Mouse (Mus musculus): Measurements from ENCODE around the gene Cdc34. TPM values are rescaled to one million over a fixed set of nuclear protein-coding genes. Genes with fewer than 3 reads are reported as not detected.
A peak's percentile ranks its signal among the peaks of the same experiment; 100 is the strongest.

Cdc34 gene
- polyA plus RNA-seq, 1 experiment from 2014 or later, result 175 TPM

- no peak overlapping the region for H3K4me2 ChIP-seq (ENCODE audit: low read depth, severe bottlenecking)
- no peak for ATAC-seq (ENCODE audit: insufficient number of reproducible peaks, low FRiP score, low TSS enrichment, low read depth)
- no peak for DNase-seq (ENCODE audit: low spot score)
- H3K27ac ChIP-seq (replicated peaks; ENCODE audit: low read depth, low read length), result no peak overlapping the region
- 97% methylated on average over 6 of the region's 6 CpGs for WGBS
- no peak overlapping the region for H3K4me3 ChIP-seq (ENCODE audit: low read depth, low read length)
- H3K4me1 ChIP-seq (ENCODE audit: control insufficient read depth, insufficient read depth, low read length), result peaks cover 7% of the 10 kb centered on the region
- H3K27me3 ChIP-seq (ENCODE audit: control insufficient read depth, insufficient read depth, low read length), result no peaks in the 10 kb centered on the region
- H3K36me3 ChIP-seq (ENCODE audit: control insufficient read depth, insufficient read depth, low read length), result peaks cover 28% of the 10 kb centered on the region
- no peak overlapping the region for H3K9ac ChIP-seq (ENCODE audit: low read length)
- H3K9me3 ChIP-seq (ENCODE audit: control insufficient read depth, low read length), result no peaks in the 10 kb centered on the region
Observed at GRCm38 (mm10) chr10:79687513-79687912, 5.5 kb downstream of the Cdc34 start.

- ATAC-seq (ENCODE audit: insufficient number of reproducible peaks, low FRiP score, low TSS enrichment, low read depth) (no peak), DNase-seq (ENCODE audit: low spot score) (no peak)
- Histone ChIP-seq H3K9ac (ENCODE audit: low read length) (no peak within 1 kb of the TSS), H3K4me3 (ENCODE audit: low read depth, low read length) (no peak within 1 kb of the TSS), H3K36me3 (ENCODE audit: control insufficient read depth, insufficient read depth, low read length) (peaks cover 28% of the 10 kb centered on the region), H3K27me3 (ENCODE audit: control insufficient read depth, insufficient read depth, low read length) (no peaks in the 10 kb centered on the region), H3K27ac (replicated peaks; ENCODE audit: low read depth, low read length) (no peak within 1 kb of the TSS), H3K4me1 (ENCODE audit: control insufficient read depth, insufficient read depth, low read length) (no peaks in the 10 kb centered on the region), H3K9me3 (ENCODE audit: control insufficient read depth, low read length) (no peaks in the 10 kb centered on the region), H3K4me2 (ENCODE audit: low read depth, severe bottlenecking) (no peak within 1 kb of the TSS)
- WGBS, result 84% methylated on average over 4 of the region's 4 CpGs
Observed at GRCm38 (mm10) chr10:79688720-79689119, 6.7 kb downstream of the Cdc34 start, which contains the start of gene Gzmm. Gzmm (plus strand) TSS chr10:79689020.

GRCm38 (mm10) chr10:79689178-79689577, 7.2 kb downstream of the Cdc34 start:
- peaks cover 26% of the 10 kb centered on the region for H3K36me3 ChIP-seq (ENCODE audit: control insufficient read depth, insufficient read depth, low read length)
- no peaks in the 10 kb centered on the region for H3K27me3 ChIP-seq (ENCODE audit: control insufficient read depth, insufficient read depth, low read length)
- H3K9me3 ChIP-seq (ENCODE audit: control insufficient read depth, low read length), result no peaks in the 10 kb centered on the region
- WGBS, result 91% methylated on average over 3 of the region's 3 CpGs
- H3K4me2 ChIP-seq (ENCODE audit: low read depth, severe bottlenecking), result no peak overlapping the region
- ATAC-seq (ENCODE audit: insufficient number of reproducible peaks, low FRiP score, low TSS enrichment, low read depth) (no peak), DNase-seq (ENCODE audit: low spot score) (no peak)
- no peak overlapping the region for H3K4me3 ChIP-seq (ENCODE audit: low read depth, low read length)
- no peak overlapping the region for H3K9ac ChIP-seq (ENCODE audit: low read length)
- H3K4me1 ChIP-seq (ENCODE audit: control insufficient read depth, insufficient read depth, low read length), result no peaks in the 10 kb centered on the region
- no peak overlapping the region for H3K27ac ChIP-seq (replicated peaks; ENCODE audit: low read depth, low read length)

- Histone ChIP-seq H3K27me3 (ENCODE audit: control insufficient read depth, insufficient read depth, low read length) (no peaks in the 10 kb centered on the region), H3K9ac (ENCODE audit: low read length) (no peak overlapping the region), H3K36me3 (ENCODE audit: control insufficient read depth, insufficient read depth, low read length) (peaks cover 9% of the 10 kb centered on the region), H3K27ac (replicated peaks; ENCODE audit: low read depth, low read length) (no peak overlapping the region), H3K4me1 (ENCODE audit: control insufficient read depth, insufficient read depth, low read length) (peaks cover 8% of the 10 kb centered on the region; the same call in 1 of the 2 replicates), H3K9me3 (ENCODE audit: control insufficient read depth, low read length) (no peaks in the 10 kb centered on the region), H3K4me3 (ENCODE audit: low read depth, low read length) (no peak overlapping the region), H3K4me2 (ENCODE audit: low read depth, severe bottlenecking) (no peak overlapping the region)
- WGBS, result 95% methylated on average over 2 of the region's 2 CpGs
- ATAC-seq (ENCODE audit: insufficient number of reproducible peaks, low FRiP score, low TSS enrichment, low read depth), result no peak
- no peak for DNase-seq (ENCODE audit: low spot score)
Observed at GRCm38 (mm10) chr10:79691986-79692548, 10.1 kb downstream of the Cdc34 start.

GRCm38 (mm10) chr10:79693580-79694378, 11.8 kb downstream of the Cdc34 start:
- no peak for ATAC-seq (ENCODE audit: insufficient number of reproducible peaks, low FRiP score, low TSS enrichment, low read depth)
- no peak overlapping the region for H3K4me2 ChIP-seq (ENCODE audit: low read depth, severe bottlenecking)
- peaks cover 2% of the 10 kb centered on the region; the same call in 1 of the 2 replicates for H3K36me3 ChIP-seq (ENCODE audit: control insufficient read depth, insufficient read depth, low read length)
- H3K9ac ChIP-seq (ENCODE audit: low read length), result no peak overlapping the region
- 74% methylated on average over 12 of the region's 12 CpGs for WGBS
- H3K9me3 ChIP-seq (ENCODE audit: control insufficient read depth, low read length), result no peaks in the 10 kb centered on the region
- no peak overlapping the region for H3K4me3 ChIP-seq (ENCODE audit: low read depth, low read length)
- DNase-seq (ENCODE audit: low spot score), result no peak
- H3K27me3 ChIP-seq (ENCODE audit: control insufficient read depth, insufficient read depth, low read length), result no peaks in the 10 kb centered on the region
- no peak overlapping the region for H3K27ac ChIP-seq (replicated peaks; ENCODE audit: low read depth, low read length)
- H3K4me1 ChIP-seq (ENCODE audit: control insufficient read depth, insufficient read depth, low read length), result peaks cover 8% of the 10 kb centered on the region; the same call in 1 of the 2 replicates

GRCm38 (mm10) chr10:79694379-79694655, 12.3 kb downstream of the Cdc34 start:
- Histone ChIP-seq H3K4me2 (ENCODE audit: low read depth, severe bottlenecking) (no peak overlapping the region), H3K9me3 (ENCODE audit: control insufficient read depth, low read length) (no peaks in the 10 kb centered on the region), H3K9ac (ENCODE audit: low read length) (no peak overlapping the region), H3K4me3 (ENCODE audit: low read depth, low read length) (no peak overlapping the region), H3K4me1 (ENCODE audit: control insufficient read depth, insufficient read depth, low read length) (peaks cover 8% of the 10 kb centered on the region; the same call in 1 of the 2 replicates), H3K36me3 (ENCODE audit: control insufficient read depth, insufficient read depth, low read length) (no peaks in the 10 kb centered on the region), H3K27ac (replicated peaks; ENCODE audit: low read depth, low read length) (no peak overlapping the region), H3K27me3 (ENCODE audit: control insufficient read depth, insufficient read depth, low read length) (no peaks in the 10 kb centered on the region)
- DNase-seq (ENCODE audit: low spot score) (no peak), ATAC-seq (ENCODE audit: insufficient number of reproducible peaks, low FRiP score, low TSS enrichment, low read depth) (no peak)
- 89% methylated on average over 6 of the region's 6 CpGs for WGBS

- WGBS, result 66% methylated on average over 13 of the region's 13 CpGs
- Histone ChIP-seq H3K4me2 (ENCODE audit: low read depth, severe bottlenecking) (peak overlapping the region; percentile 34; the same call in 1 of the 2 replicates), H3K27ac (replicated peaks; ENCODE audit: low read depth, low read length) (peak overlapping the region; percentile 80), H3K4me1 (ENCODE audit: control insufficient read depth, insufficient read depth, low read length) (peaks cover 8% of the 10 kb centered on the region; the same call in 1 of the 2 replicates), H3K36me3 (ENCODE audit: control insufficient read depth, insufficient read depth, low read length) (no peaks in the 10 kb centered on the region), H3K9ac (ENCODE audit: low read length) (no peak overlapping the region), H3K4me3 (ENCODE audit: low read depth, low read length) (no peak overlapping the region), H3K27me3 (ENCODE audit: control insufficient read depth, insufficient read depth, low read length) (no peaks in the 10 kb centered on the region), H3K9me3 (ENCODE audit: control insufficient read depth, low read length) (no peaks in the 10 kb centered on the region)
- DNase-seq (ENCODE audit: low spot score) (peak; percentile 78), ATAC-seq (ENCODE audit: insufficient number of reproducible peaks, low FRiP score, low TSS enrichment, low read depth) (peak; percentile 14; the same call in 1 of the 2 replicates)
Observed at GRCm38 (mm10) chr10:79695231-79696128, 13.5 kb downstream of the Cdc34 start.

GRCm38 (mm10) chr10:79696129-79696651, 14.2 kb downstream of the Cdc34 start:
- Histone ChIP-seq H3K9ac (ENCODE audit: low read length) (no peak overlapping the region), H3K4me2 (ENCODE audit: low read depth, severe bottlenecking) (peak overlapping the region; percentile 34), H3K4me1 (ENCODE audit: control insufficient read depth, insufficient read depth, low read length) (peaks cover 10% of the 10 kb centered on the region; the same call in 1 of the 2 replicates), H3K4me3 (ENCODE audit: low read depth, low read length) (no peak overlapping the region), H3K36me3 (ENCODE audit: control insufficient read depth, insufficient read depth, low read length) (no peaks in the 10 kb centered on the region), H3K9me3 (ENCODE audit: control insufficient read depth, low read length) (no peaks in the 10 kb centered on the region), H3K27ac (replicated peaks; ENCODE audit: low read depth, low read length) (peak overlapping the region; percentile 80), H3K27me3 (ENCODE audit: control insufficient read depth, insufficient read depth, low read length) (no peaks in the 10 kb centered on the region)
- peak; percentile 36 for ATAC-seq (ENCODE audit: insufficient number of reproducible peaks, low FRiP score, low TSS enrichment, low read depth)
- no peak for DNase-seq (ENCODE audit: low spot score)
- 59% methylated on average over 9 of the region's 9 CpGs for WGBS

Data from limb, embryonic 11.5 days (tissue).